Mouse (Mus musculus) kidney, embryonic 15.5 days (tissue): ENCODE data around the gene Lrrn4. TPM values are rescaled to one million over a fixed set of nuclear protein-coding genes. Genes with fewer than 3 reads are reported as not detected.

Source experiments
- ATAC-seq: fragments of 200-750 bp; cut with Nextera tagmentation; replicated peaks from 2 replicates; pipeline ENCODE4 v1.8.0; 2017; ENCODE audit warnings: moderate TSS enrichment; ENCODE audit not compliant: low FRiP score
- H3K27ac ChIP-seq: fragments of 300-500 bp; sonication (generic); 2 replicates; pipeline ENCODE4 v1.5.1; 2015; ENCODE audit warnings: mild to moderate bottlenecking, inconsistent platforms
- H3K27me3 ChIP-seq: fragments of 300-500 bp; sonication (generic); 2 replicates; pipeline ENCODE4 v1.6.1; 2015; ENCODE audit warnings: inconsistent platforms
- H3K36me3 ChIP-seq: fragments of 300-500 bp; sonication (generic); 2 replicates; pipeline ENCODE4 v1.6.1; 2015; ENCODE audit warnings: inconsistent platforms
- H3K4me1 ChIP-seq: fragments of 300-500 bp; sonication (generic); 2 replicates; pipeline ENCODE4 v1.6.1; 2015; ENCODE audit warnings: inconsistent platforms
- H3K4me2 ChIP-seq: fragments of 300-500 bp; sonication (generic); 2 replicates; pipeline ENCODE4 v1.6.1; 2015; ENCODE audit warnings: moderate library complexity, mild to moderate bottlenecking, inconsistent platforms
- H3K4me3 ChIP-seq: fragments of 300-500 bp; sonication (generic); replicated peaks from 2 replicates; pipeline ENCODE4 v1.5.1; 2015; ENCODE audit warnings: mild to moderate bottlenecking, inconsistent platforms
- H3K9ac ChIP-seq: fragments of 300-500 bp; sonication (generic); 2 replicates; pipeline ENCODE4 v1.6.1; 2015; ENCODE audit warnings: mild to moderate bottlenecking, inconsistent platforms
- H3K9me3 ChIP-seq: fragments of 300-500 bp; sonication (generic); replicated peaks from 2 replicates; pipeline ENCODE4 v1.6.1; 2016; ENCODE audit warnings: inconsistent platforms
- WGBS: fragments of 180-500 bp; shearing (Covaris S2); methylation state at CpG from one replicate; pipeline ENCODE4 v1.1.7; 2015; ENCODE audit warnings: mixed read lengths; 5-methylcytosine and 5-hydroxymethylcytosine counted together
- polyA plus RNA-seq: library from polyadenylated mRNA; unstranded; fragments of >200 nt; fragmentation: Nextera tagmentation; extraction: Ambion mirVana; gene quantifications from 2 replicates; pipeline ENCODE4 v1.2.1, GENCODE M21; 2015

Lrrn4 gene
- polyA plus RNA-seq, 1 experiment from 2014 or later = 2.3 TPM

- Histone ChIP-seq H3K4me3 (no peak overlapping the region), H3K9me3 (no peaks in the 10 kb centered on the region), H3K36me3 (peaks cover 35% of the 10 kb centered on the region), H3K4me1 (no peaks in the 10 kb centered on the region), H3K4me2 (no peak overlapping the region), H3K9ac (no peak overlapping the region), H3K27me3 (no peaks in the 10 kb centered on the region), H3K27ac (no peak overlapping the region)
- WGBS = 82% methylated on average over 5 of the region's 5 CpGs
- ATAC-seq = no peak
These were observed 13.2 kb downstream of the Lrrn4 start for GRCm38 (mm10) chr2:132867521-132867920.

GRCm38 (mm10) chr2:132863325-132863724 is 17.4 kb downstream of the Lrrn4 start:
- H3K9ac ChIP-seq = no peak overlapping the region
- no peak for ATAC-seq
- no peak overlapping the region for H3K4me2 ChIP-seq
- no peak overlapping the region for H3K4me3 ChIP-seq
- no peaks in the 10 kb centered on the region for H3K27me3 ChIP-seq
- peaks cover 35% of the 10 kb centered on the region for H3K36me3 ChIP-seq
- no peaks in the 10 kb centered on the region for H3K4me1 ChIP-seq
- WGBS = 90% methylated on average over 2 of the region's 2 CpGs
- no peak overlapping the region for H3K27ac ChIP-seq
- no peaks in the 10 kb centered on the region for H3K9me3 ChIP-seq

- H3K4me2 ChIP-seq = no peak overlapping the region
- peaks cover 25% of the 10 kb centered on the region for H3K36me3 ChIP-seq
- no peaks in the 10 kb centered on the region for H3K27me3 ChIP-seq
- WGBS = 90% methylated on average over 2 of the region's 2 CpGs
- H3K27ac ChIP-seq = no peak overlapping the region
- no peak overlapping the region for H3K9ac ChIP-seq
- no peak for ATAC-seq
- no peak overlapping the region for H3K4me3 ChIP-seq
- H3K4me1 ChIP-seq = no peaks in the 10 kb centered on the region
- H3K9me3 ChIP-seq = no peaks in the 10 kb centered on the region
These were observed 19.2 kb downstream of the Lrrn4 start for GRCm38 (mm10) chr2:132861456-132861855.

- no peak overlapping the region for H3K9ac ChIP-seq
- no peak overlapping the region for H3K4me2 ChIP-seq
- no peaks in the 10 kb centered on the region for H3K9me3 ChIP-seq
- peaks cover 18% of the 10 kb centered on the region for H3K36me3 ChIP-seq
- no peaks in the 10 kb centered on the region for H3K4me1 ChIP-seq
- H3K27ac ChIP-seq = no peak overlapping the region
- H3K4me3 ChIP-seq = no peak overlapping the region
- H3K27me3 ChIP-seq = no peaks in the 10 kb centered on the region
- ATAC-seq = no peak
These were observed 20.3 kb downstream of the Lrrn4 start for GRCm38 (mm10) chr2:132860435-132860834.

GRCm38 (mm10) chr2:132856333-132856732 is 24.4 kb downstream of the Lrrn4 start:
- Histone ChIP-seq H3K27ac (no peak overlapping the region), H3K9ac (no peak overlapping the region), H3K36me3 (peaks cover 26% of the 10 kb centered on the region), H3K4me3 (no peak overlapping the region), H3K4me2 (no peak overlapping the region), H3K9me3 (no peaks in the 10 kb centered on the region), H3K4me1 (no peaks in the 10 kb centered on the region), H3K27me3 (no peaks in the 10 kb centered on the region)
- no peak for ATAC-seq
- WGBS = 84% methylated on average over 5 of the region's 5 CpGs

- Histone ChIP-seq H3K36me3 (peaks cover 36% of the 10 kb centered on the region), H3K4me2 (no peak overlapping the region), H3K27me3 (no peaks in the 10 kb centered on the region), H3K9me3 (no peaks in the 10 kb centered on the region), H3K27ac (no peak overlapping the region), H3K9ac (no peak overlapping the region), H3K4me3 (no peak overlapping the region), H3K4me1 (peaks cover 3% of the 10 kb centered on the region)
- ATAC-seq = no peak
- 90% methylated on average over 1 of the region's 1 CpGs for WGBS
These were observed 27.6 kb downstream of the Lrrn4 start for GRCm38 (mm10) chr2:132853051-132853450.

GRCm38 (mm10) chr2:132849141-132849540 is 31.6 kb downstream of the Lrrn4 start:
- H3K9me3 ChIP-seq = no peaks in the 10 kb centered on the region
- peaks cover 37% of the 10 kb centered on the region for H3K36me3 ChIP-seq
- no peaks in the 10 kb centered on the region for H3K27me3 ChIP-seq
- H3K27ac ChIP-seq = no peak overlapping the region
- no peak overlapping the region for H3K4me3 ChIP-seq
- peaks cover 12% of the 10 kb centered on the region for H3K4me1 ChIP-seq
- H3K9ac ChIP-seq = no peak overlapping the region
- no peak for ATAC-seq
- H3K4me2 ChIP-seq = no peak overlapping the region
- WGBS = 87% methylated on average over 6 of the region's 6 CpGs

GRCm38 (mm10) chr2:132848361-132848760 is 32.3 kb downstream of the Lrrn4 start:
- H3K27ac ChIP-seq = no peak overlapping the region
- no peak overlapping the region for H3K9ac ChIP-seq
- H3K4me3 ChIP-seq = no peak overlapping the region
- H3K27me3 ChIP-seq = no peaks in the 10 kb centered on the region
- H3K9me3 ChIP-seq = no peaks in the 10 kb centered on the region
- peaks cover 34% of the 10 kb centered on the region for H3K36me3 ChIP-seq
- H3K4me1 ChIP-seq = peaks cover 12% of the 10 kb centered on the region
- H3K4me2 ChIP-seq = peak overlapping the region; percentile 79; the same call in 1 of the 2 replicates
- 91% methylated on average over 4 of the region's 4 CpGs for WGBS
- ATAC-seq = no peak

- H3K36me3 ChIP-seq = peaks cover 33% of the 10 kb centered on the region
- peak overlapping the region; percentile 88 for H3K9ac ChIP-seq
- H3K4me1 ChIP-seq = peaks cover 12% of the 10 kb centered on the region
- H3K27ac ChIP-seq = no peak overlapping the region
- WGBS = 13% methylated on average over 7 of the region's 7 CpGs
- peak; percentile 30; the same call in 1 of the 2 replicates for ATAC-seq
- no peaks in the 10 kb centered on the region for H3K27me3 ChIP-seq
- H3K4me3 ChIP-seq = peak overlapping the region; percentile 75
- no peaks in the 10 kb centered on the region for H3K9me3 ChIP-seq
- H3K4me2 ChIP-seq = peak overlapping the region; percentile 79
These were observed 33.1 kb downstream of the Lrrn4 start for GRCm38 (mm10) chr2:132847581-132847980.

- Histone ChIP-seq H3K27me3 (no peaks in the 10 kb centered on the region), H3K4me2 (peak within 1 kb of the TSS; percentile 79), H3K9me3 (no peaks in the 10 kb centered on the region), H3K4me3 (peak within 1 kb of the TSS; percentile 75), H3K36me3 (peaks cover 25% of the 10 kb centered on the region), H3K4me1 (peaks cover 12% of the 10 kb centered on the region), H3K9ac (peak within 1 kb of the TSS; percentile 88), H3K27ac (peak within 1 kb of the TSS; percentile 90)
- ATAC-seq = peak; percentile 93
- WGBS = under 1% methylated on average over 95 of the region's 96 CpGs
These were observed 34.0 kb downstream of the Lrrn4 start, which contains the start of gene Crls1 for GRCm38 (mm10) chr2:132846407-132847358. Crls1 (plus strand) TSS chr2:132846666.

- ATAC-seq = no peak
- Histone ChIP-seq H3K4me1 (no peaks in the 10 kb centered on the region), H3K27ac (no peak overlapping the region), H3K9ac (no peak overlapping the region), H3K9me3 (no peaks in the 10 kb centered on the region), H3K4me2 (no peak overlapping the region), H3K4me3 (no peak overlapping the region), H3K27me3 (no peaks in the 10 kb centered on the region), H3K36me3 (peaks cover 44% of the 10 kb centered on the region)
- WGBS = 88% methylated on average over 4 of the region's 4 CpGs
These were observed 39.6 kb downstream of the Lrrn4 start for GRCm38 (mm10) chr2:132841071-132841470.
